Mouse (Mus musculus) kidney, embryonic 16.5 days (tissue): ENCODE measurements around the gene Vsx1. TPM values are rescaled to one million over a fixed set of nuclear protein-coding genes. Genes with fewer than 3 reads are reported as not detected.

Experiments
- polyA plus RNA-seq: library from polyadenylated mRNA; unstranded; fragments of >200 nt; fragmentation: Nextera tagmentation; extraction: Ambion mirVana; gene quantifications from 2 replicates; pipeline ENCODE4 v1.2.1, GENCODE M21; 2015

Vsx1 gene
- polyA plus RNA-seq, 1 experiment from 2014 or later, result not detected

Other genes starting within 250 kb of the Vsx1 start
- 10.8 and 11.5 TPM in 2 replicates for gene Zfp442, start 237.9 kb downstream of the Vsx1 start, polyA plus RNA-seq
- 0.08 and 0.16 TPM in 2 replicates for gene Zfp345, start 204.3 kb downstream of the Vsx1 start, polyA plus RNA-seq
- gene Cst7, start 118.9 kb downstream of the Vsx1 start, polyA plus RNA-seq, result 0.27 TPM in 1 of 2 replicates, not detected in the other
- gene Apmap, start 80.8 kb downstream of the Vsx1 start, polyA plus RNA-seq, result 55.4 and 58.0 TPM in 2 replicates
- 14.5 and 15.7 TPM in 2 replicates for gene Acss1, start 20.9 kb downstream of the Vsx1 start, polyA plus RNA-seq
- 34.8 TPM in 2 replicates for gene Entpd6, start 59.7 kb upstream of the Vsx1 start, polyA plus RNA-seq
- 94.4 and 95.6 TPM in 2 replicates for gene Pygb, start 97.4 kb upstream of the Vsx1 start, polyA plus RNA-seq
- 71.0 and 74.1 TPM in 2 replicates for gene Abhd12, start 215.4 kb upstream of the Vsx1 start, polyA plus RNA-seq
- gene Gins1, start 216.0 kb upstream of the Vsx1 start, polyA plus RNA-seq, result 41.6 and 43.3 TPM in 2 replicates